Mouse (Mus musculus): ENCODE data around the gene S100a1. TPM values are rescaled to one million over a fixed set of nuclear protein-coding genes. Genes with fewer than 3 reads are reported as not detected.

S100a1 gene
- polyA plus RNA-seq, 1 experiment from 2014 or later: 309 TPM

DNA sequence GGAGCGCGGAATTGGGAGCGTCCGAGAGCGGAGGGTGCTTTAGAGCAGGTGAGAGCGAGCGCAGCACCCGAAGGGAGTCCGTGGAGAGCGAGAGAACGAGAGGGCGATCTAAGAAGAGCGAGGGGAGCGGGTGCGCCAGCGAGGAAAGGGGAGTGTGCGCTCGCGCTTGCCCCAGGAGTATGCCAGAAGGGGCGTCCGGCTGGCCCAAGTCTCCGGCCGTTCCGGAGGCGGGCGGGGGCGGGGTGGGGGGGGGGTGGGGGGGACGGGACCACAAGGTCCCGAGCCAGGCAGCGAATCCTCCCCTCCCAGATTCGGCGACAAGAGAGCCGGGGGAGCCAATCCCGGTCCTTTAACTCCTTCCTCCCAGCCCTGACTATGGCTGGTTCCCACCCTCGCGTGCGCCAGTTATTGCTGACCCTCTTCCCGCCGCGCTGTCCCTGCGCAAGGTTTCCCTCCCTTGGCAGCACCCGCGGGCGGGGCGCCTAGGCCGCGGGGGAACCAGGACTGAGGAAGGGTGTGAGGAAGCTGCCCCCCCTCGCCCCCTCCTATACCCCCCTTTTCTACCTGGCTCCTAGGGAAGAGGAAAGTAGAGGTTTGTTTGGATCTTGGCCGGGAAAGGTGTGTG, 48.4 kb downstream of the S100a1 start, which contains the start of gene Npr1:
Npr1 (minus strand) TSS at position 181 of the 625 bp plus-strand sequence.
- Histone ChIP-seq H3K36me3 (ENCODE audit: insufficient read depth, low read length) (no peaks in the 10 kb centered on the region), H3K4me1 (ENCODE audit: insufficient read depth, low read depth, low read length) (no peaks in the 10 kb centered on the region; the same call in 1 of the 2 replicates), H3K27me3 (replicated peaks; ENCODE audit: insufficient read depth, low read length) (no peaks in the 10 kb centered on the region), H3K9me3 (ENCODE audit: low read length) (no peaks in the 10 kb centered on the region), H3K9ac (replicated peaks; ENCODE audit: low read depth) (peak within 1 kb of the TSS; percentile 74), H3K27ac (ENCODE audit: low read length) (peak within 1 kb of the TSS; percentile 89), H3K4me3 (ENCODE audit: low read depth, low read length) (peak within 1 kb of the TSS; percentile 71), H3K4me2 (replicated peaks; ENCODE audit: low read depth, low read length) (peak within 1 kb of the TSS; percentile 91)
- peak; percentile 69 for ATAC-seq
- no peak for TF ChIP-seq CTCF (IDR thresholded peaks at IDR 0.05)
- TF ChIP-seq EP300 (IDR thresholded peaks at IDR 0.05): no peak
- 1% methylated on average over 11 of the region's 49 CpGs for WGBS
- DNase-seq (ENCODE audit: low spot score): peak; percentile 82

DNA sequence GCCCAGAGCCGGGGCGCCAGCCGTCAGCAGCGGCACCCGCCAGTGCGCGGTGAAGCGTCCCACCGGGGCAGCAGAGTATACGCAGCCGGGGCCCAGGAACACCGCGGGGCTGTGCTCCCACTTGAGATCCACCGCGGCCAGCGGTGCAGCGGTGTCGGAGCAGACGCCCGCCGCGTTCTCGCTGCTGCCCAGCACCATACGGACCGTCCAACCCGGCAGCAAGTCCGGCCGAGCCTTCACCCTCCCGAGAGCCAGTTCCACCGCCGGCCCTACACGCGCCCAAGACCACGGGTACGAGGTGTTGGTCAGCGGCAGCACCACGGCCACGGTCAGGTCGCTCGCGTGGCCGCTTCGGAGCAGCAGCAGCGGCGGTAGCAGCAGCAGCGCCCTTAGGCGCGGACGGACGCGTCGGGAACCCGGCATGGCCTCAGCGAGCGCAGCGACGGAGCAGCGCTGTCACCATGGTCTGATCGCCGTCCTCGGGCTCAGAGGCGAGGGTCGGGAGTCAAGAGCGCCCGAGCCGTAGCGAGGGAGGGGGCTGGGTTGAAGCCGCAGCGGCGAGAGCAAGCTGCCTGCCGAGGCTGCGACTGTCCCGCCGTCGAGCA, 49.0 kb downstream of the S100a1 start:
- Histone ChIP-seq H3K4me2 (replicated peaks; ENCODE audit: low read depth, low read length) (peak overlapping the region; percentile 91), H3K36me3 (ENCODE audit: insufficient read depth, low read length) (no peaks in the 10 kb centered on the region), H3K4me3 (ENCODE audit: low read depth, low read length) (peak overlapping the region; percentile 71), H3K9me3 (ENCODE audit: low read length) (no peaks in the 10 kb centered on the region), H3K9ac (replicated peaks; ENCODE audit: low read depth) (peak overlapping the region; percentile 74), H3K27ac (ENCODE audit: low read length) (peak overlapping the region; percentile 89), H3K4me1 (ENCODE audit: insufficient read depth, low read depth, low read length) (no peaks in the 10 kb centered on the region; the same call in 1 of the 2 replicates), H3K27me3 (replicated peaks; ENCODE audit: insufficient read depth, low read length) (no peaks in the 10 kb centered on the region)
- WGBS: under 1% methylated on average over 73 of the region's 75 CpGs
- ATAC-seq (peak; percentile 34), DNase-seq (ENCODE audit: low spot score) (peak; percentile 31)
- TF ChIP-seq CTCF (IDR thresholded peaks at IDR 0.05) (no peak), EP300 (IDR thresholded peaks at IDR 0.05) (no peak)

DNA sequence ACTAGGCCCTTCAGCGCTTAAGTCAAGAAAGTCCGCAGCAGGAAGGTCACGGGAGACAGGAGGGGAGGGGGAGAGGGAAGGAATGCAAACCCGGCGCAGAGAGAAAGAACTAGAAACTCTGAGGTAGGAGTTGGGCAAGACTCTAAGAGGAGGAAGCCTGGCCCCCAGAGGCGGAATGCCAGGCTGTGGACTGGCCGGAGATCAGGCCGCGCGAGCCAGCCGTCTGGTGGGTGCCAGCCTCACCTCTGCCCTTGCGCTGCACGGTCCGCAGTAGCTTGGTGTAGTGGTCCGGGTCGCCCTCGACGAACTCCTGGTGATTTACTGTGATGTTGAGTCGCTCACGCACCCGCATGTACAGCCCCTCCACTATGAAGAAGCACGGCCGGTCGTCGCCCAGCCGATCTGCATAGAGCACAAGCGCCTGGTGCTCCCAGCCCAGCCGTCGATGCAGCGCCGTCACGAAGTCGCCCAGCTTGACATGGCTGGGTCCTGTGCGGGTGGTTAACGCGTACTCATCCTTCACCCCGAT, 49.6 kb downstream of the S100a1 start:
- Histone ChIP-seq H3K4me2 (replicated peaks; ENCODE audit: low read depth, low read length) (peak overlapping the region; percentile 91), H3K36me3 (ENCODE audit: insufficient read depth, low read length) (no peaks in the 10 kb centered on the region), H3K9ac (replicated peaks; ENCODE audit: low read depth) (peak overlapping the region; percentile 74), H3K27ac (ENCODE audit: low read length) (peak overlapping the region; percentile 89), H3K27me3 (replicated peaks; ENCODE audit: insufficient read depth, low read length) (no peaks in the 10 kb centered on the region), H3K4me3 (ENCODE audit: low read depth, low read length) (peak overlapping the region; percentile 71), H3K4me1 (ENCODE audit: insufficient read depth, low read depth, low read length) (no peaks in the 10 kb centered on the region; the same call in 1 of the 2 replicates), H3K9me3 (ENCODE audit: low read length) (no peaks in the 10 kb centered on the region)
- ATAC-seq (peak; percentile 75), DNase-seq (ENCODE audit: low spot score) (peak; percentile 94)
- TF ChIP-seq CTCF (IDR thresholded peaks at IDR 0.05) (no peak; the same call in 1 of the 2 replicates), EP300 (IDR thresholded peaks at IDR 0.05) (no peak)
- 6% methylated on average over 31 of the region's 37 CpGs for WGBS

DNA sequence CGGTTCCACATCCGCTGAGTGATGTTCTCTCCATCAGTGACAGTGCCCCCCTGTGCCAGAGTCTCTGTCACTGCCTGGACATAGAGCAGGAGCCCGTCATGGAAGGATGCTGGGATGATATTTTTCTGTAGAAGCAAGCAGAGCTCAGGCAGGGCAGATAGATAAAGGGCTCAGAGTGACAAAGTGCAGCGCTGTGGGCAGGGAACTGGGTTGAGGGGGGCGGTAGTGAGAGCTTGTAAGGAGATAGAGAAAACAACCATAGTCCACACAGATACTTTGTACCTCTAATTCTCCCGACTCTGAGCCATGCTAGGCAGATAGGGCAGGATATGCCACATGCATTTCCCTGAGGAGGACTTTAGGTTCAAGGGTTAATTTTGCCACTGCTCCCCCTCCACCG, 51.6 kb downstream of the S100a1 start:
- Histone ChIP-seq H3K9ac (replicated peaks; ENCODE audit: low read depth) (no peak overlapping the region), H3K4me3 (ENCODE audit: low read depth, low read length) (0 out of 2 replicates have a peak overlapping the region, but pooled peaks have one; percentile 71), H3K4me1 (ENCODE audit: insufficient read depth, low read depth, low read length) (no peaks in the 10 kb centered on the region; the same call in 1 of the 2 replicates), H3K9me3 (ENCODE audit: low read length) (no peaks in the 10 kb centered on the region), H3K36me3 (ENCODE audit: insufficient read depth, low read length) (no peaks in the 10 kb centered on the region), H3K27me3 (replicated peaks; ENCODE audit: insufficient read depth, low read length) (no peaks in the 10 kb centered on the region), H3K4me2 (replicated peaks; ENCODE audit: low read depth, low read length) (peak overlapping the region; percentile 91), H3K27ac (ENCODE audit: low read length) (no peak overlapping the region)
- ATAC-seq (no peak), DNase-seq (ENCODE audit: low spot score) (no peak)
- TF ChIP-seq CTCF (IDR thresholded peaks at IDR 0.05) (peak; percentile 12; the same call in 1 of the 2 replicates), EP300 (IDR thresholded peaks at IDR 0.05) (no peak)
- WGBS: 43% methylated on average over 7 of the region's 7 CpGs

DNA sequence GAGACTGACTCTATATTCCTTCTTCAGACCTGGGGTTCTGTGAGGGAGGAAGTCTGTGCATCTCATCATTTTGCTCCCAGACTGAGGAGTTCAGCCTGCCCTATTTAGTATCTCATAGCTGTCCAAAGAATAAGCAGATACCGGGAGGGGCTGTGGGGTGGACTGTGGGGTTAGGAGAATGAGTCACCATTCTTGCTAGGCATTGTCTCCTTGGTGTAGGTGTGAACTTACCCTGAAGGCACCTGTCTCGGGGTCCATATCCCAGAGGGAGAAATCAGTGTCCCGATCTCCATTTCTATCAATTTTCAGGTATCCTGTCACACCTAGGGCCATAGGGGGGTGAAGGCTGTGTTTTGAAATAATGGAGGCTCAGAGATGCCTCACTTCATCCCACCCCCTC, 52.3 kb downstream of the S100a1 start:
- ATAC-seq (no peak), DNase-seq (ENCODE audit: low spot score) (no peak)
- H3K4me2 ChIP-seq (replicated peaks; ENCODE audit: low read depth, low read length): no peak overlapping the region
- H3K9ac ChIP-seq (replicated peaks; ENCODE audit: low read depth): no peak overlapping the region
- no peak overlapping the region for H3K27ac ChIP-seq (ENCODE audit: low read length)
- no peak for TF ChIP-seq CTCF (IDR thresholded peaks at IDR 0.05)
- no peak for TF ChIP-seq EP300 (IDR thresholded peaks at IDR 0.05)
- H3K4me1 ChIP-seq (ENCODE audit: insufficient read depth, low read depth, low read length): no peaks in the 10 kb centered on the region; the same call in 1 of the 2 replicates
- no peaks in the 10 kb centered on the region for H3K9me3 ChIP-seq (ENCODE audit: low read length)
- WGBS: 83% methylated on average over 3 of the region's 3 CpGs
- H3K27me3 ChIP-seq (replicated peaks; ENCODE audit: insufficient read depth, low read length): no peaks in the 10 kb centered on the region
- H3K36me3 ChIP-seq (ENCODE audit: insufficient read depth, low read length): no peaks in the 10 kb centered on the region
- no peak overlapping the region for H3K4me3 ChIP-seq (ENCODE audit: low read depth, low read length)

Other genes with a start within 250 kb of the S100a1 start
- 2.3 and 2.7 TPM in 2 replicates for gene Dennd4b, start 249.2 kb downstream of the S100a1 start, polyA plus RNA-seq (2015; fragmentation: Nextera tagmentation; extraction: Ambion mirVana)
- gene Gatad2b, start 221.2 kb downstream of the S100a1 start, polyA plus RNA-seq (2015; fragmentation: Nextera tagmentation; extraction: Ambion mirVana): 9.2 and 10.1 TPM in 2 replicates
- 16.0 and 18.0 TPM in 2 replicates for gene Slc27a3, start 124.5 kb downstream of the S100a1 start, polyA plus RNA-seq (2015; fragmentation: Nextera tagmentation; extraction: Ambion mirVana)
- gene Ints3, start 80.8 kb downstream of the S100a1 start, polyA plus RNA-seq (2015; fragmentation: Nextera tagmentation; extraction: Ambion mirVana): 10.6 and 13.9 TPM in 2 replicates
- 30.0 and 35.8 TPM in 2 replicates for gene Npr1, start 48.5 kb downstream of the S100a1 start, polyA plus RNA-seq (2015; fragmentation: Nextera tagmentation; extraction: Ambion mirVana)
- 58.4 and 65.8 TPM in 2 replicates for gene Ilf2, start 38.3 kb downstream of the S100a1 start, polyA plus RNA-seq (2015; fragmentation: Nextera tagmentation; extraction: Ambion mirVana)
- 97.9 and 101 TPM in 2 replicates for gene Snapin, start 23.4 kb downstream of the S100a1 start, polyA plus RNA-seq (2015; fragmentation: Nextera tagmentation; extraction: Ambion mirVana)
- 85.8 and 87.8 TPM in 2 replicates for gene Chtop, start 4.9 kb downstream of the S100a1 start, polyA plus RNA-seq (2015; fragmentation: Nextera tagmentation; extraction: Ambion mirVana)
- gene S100a13, start within 50 bp of the S100a1 start, polyA plus RNA-seq (2015; fragmentation: Nextera tagmentation; extraction: Ambion mirVana): 159 and 167 TPM in 2 replicates
- gene S100a14, start 12.5 kb upstream of the S100a1 start, polyA plus RNA-seq (2015; fragmentation: Nextera tagmentation; extraction: Ambion mirVana): 77.5 and 100 TPM in 2 replicates
- gene S100a16, start 22.9 kb upstream of the S100a1 start, polyA plus RNA-seq (2015; fragmentation: Nextera tagmentation; extraction: Ambion mirVana): 368 and 387 TPM in 2 replicates
- gene S100a3, start 46.2 kb upstream of the S100a1 start, polyA plus RNA-seq (2015; fragmentation: Nextera tagmentation; extraction: Ambion mirVana): 1.1 and 2.1 TPM in 2 replicates
- 0.66 TPM in 1 of 2 replicates, not detected in the other for gene S100a2, start 75.9 kb upstream of the S100a1 start, polyA plus RNA-seq (2015; fragmentation: Nextera tagmentation; extraction: Ambion mirVana)
- gene Gm42674, start 87.5 kb upstream of the S100a1 start, polyA plus RNA-seq (2015; fragmentation: Nextera tagmentation; extraction: Ambion mirVana): not detected in 2 replicates
- 18.4 and 24.3 TPM in 2 replicates for gene S100a4, start 89.4 kb upstream of the S100a1 start, polyA plus RNA-seq (2015; fragmentation: Nextera tagmentation; extraction: Ambion mirVana)
- not detected in 2 replicates for gene S100a5, start 94.1 kb upstream of the S100a1 start, polyA plus RNA-seq (2015; fragmentation: Nextera tagmentation; extraction: Ambion mirVana)
- gene S100a6, start 98.5 kb upstream of the S100a1 start, polyA plus RNA-seq (2015; fragmentation: Nextera tagmentation; extraction: Ambion mirVana): 1,618 and 1,721 TPM in 2 replicates
- gene S100a7a, start 139.6 kb upstream of the S100a1 start, polyA plus RNA-seq (2015; fragmentation: Nextera tagmentation; extraction: Ambion mirVana): 0.08 and 0.27 TPM in 2 replicates
- gene S100a8, start 154.6 kb upstream of the S100a1 start, polyA plus RNA-seq (2015; fragmentation: Nextera tagmentation; extraction: Ambion mirVana): 332 and 333 TPM in 2 replicates
- 207 and 215 TPM in 2 replicates for gene S100a9, start 181.3 kb upstream of the S100a1 start, polyA plus RNA-seq (2015; fragmentation: Nextera tagmentation; extraction: Ambion mirVana)
- gene Pglyrp4, start 212.5 kb upstream of the S100a1 start, polyA plus RNA-seq (2015; fragmentation: Nextera tagmentation; extraction: Ambion mirVana): not detected in 2 replicates